Mouse (Mus musculus): ENCODE measurements around the gene Ociad2. TPM values are rescaled to one million over a fixed set of nuclear protein-coding genes. Genes with fewer than 3 reads are reported as not detected.

The Ociad2 gene
- polyA plus RNA-seq, 1 experiment from 2014 or later = 86.6 TPM

GRCm38 (mm10) chr5:73349514-73349913 lies 8.7 kb upstream of the Ociad2 start:
- Histone ChIP-seq H3K4me3 (replicated peaks) (no peak overlapping the region), H3K27me3 (replicated peaks) (no peaks in the 10 kb centered on the region), H3K36me3 (no peaks in the 10 kb centered on the region), H3K27ac (no peak overlapping the region), H3K9ac (no peak overlapping the region), H3K4me1 (no peaks in the 10 kb centered on the region), H3K4me2 (no peak overlapping the region), H3K9me3 (no peaks in the 10 kb centered on the region)
- no peak for ATAC-seq (ENCODE audit: insufficient read depth, low FRiP score, low read depth)
- WGBS = 61% methylated on average over 5 of the region's 5 CpGs

- Histone ChIP-seq H3K4me2 (no peak overlapping the region), H3K4me1 (0 out of 2 replicates have a peak, but pooled peaks cover 2% of the 10 kb centered on the region), H3K9me3 (no peaks in the 10 kb centered on the region), H3K4me3 (replicated peaks) (no peak overlapping the region), H3K27me3 (replicated peaks) (no peaks in the 10 kb centered on the region), H3K27ac (no peak overlapping the region), H3K36me3 (no peaks in the 10 kb centered on the region), H3K9ac (no peak overlapping the region)
- ATAC-seq (ENCODE audit: insufficient read depth, low FRiP score, low read depth) = no peak
- 86% methylated on average over 4 of the region's 4 CpGs for WGBS
These were observed 4.4 kb upstream of the Ociad2 start for GRCm38 (mm10) chr5:73345254-73345653.

GRCm38 (mm10) chr5:73344310-73344709 lies 3.5 kb upstream of the Ociad2 start:
- Histone ChIP-seq H3K4me1 (0 out of 2 replicates have a peak, but pooled peaks cover 2% of the 10 kb centered on the region), H3K9ac (no peak overlapping the region), H3K36me3 (no peaks in the 10 kb centered on the region), H3K4me3 (replicated peaks) (no peak overlapping the region), H3K4me2 (no peak overlapping the region), H3K27ac (peak overlapping the region; percentile 36; the same call in 1 of the 2 replicates), H3K27me3 (replicated peaks) (no peaks in the 10 kb centered on the region), H3K9me3 (no peaks in the 10 kb centered on the region)
- 56% methylated on average over 10 of the region's 10 CpGs for WGBS
- peak; percentile 68 for ATAC-seq (ENCODE audit: insufficient read depth, low FRiP score, low read depth)

- no peaks in the 10 kb centered on the region for H3K9me3 ChIP-seq
- 87% methylated on average over 22 of the region's 22 CpGs for WGBS
- H3K4me3 ChIP-seq (replicated peaks) = no peak overlapping the region
- no peak overlapping the region for H3K4me2 ChIP-seq
- no peaks in the 10 kb centered on the region for H3K27me3 ChIP-seq (replicated peaks)
- peaks cover 8% of the 10 kb centered on the region; the same call in 1 of the 2 replicates for H3K4me1 ChIP-seq
- peak overlapping the region; percentile 48; the same call in 1 of the 2 replicates for H3K27ac ChIP-seq
- no peak overlapping the region for H3K9ac ChIP-seq
- no peak for ATAC-seq (ENCODE audit: insufficient read depth, low FRiP score, low read depth)
- no peaks in the 10 kb centered on the region for H3K36me3 ChIP-seq
These were observed 2.0 kb upstream of the Ociad2 start for GRCm38 (mm10) chr5:73342701-73343355.

- WGBS = 82% methylated on average over 9 of the region's 9 CpGs
- no peaks in the 10 kb centered on the region for H3K27me3 ChIP-seq (replicated peaks)
- ATAC-seq (ENCODE audit: insufficient read depth, low FRiP score, low read depth) = no peak
These were observed 777 bp downstream of the Ociad2 start for GRCm38 (mm10) chr5:73339779-73340722.

GRCm38 (mm10) chr5:73338832-73339163 lies 2.0 kb downstream of the Ociad2 start:
- 0 out of 2 replicates have a peak overlapping the region, but pooled peaks have one; percentile 53 for H3K27ac ChIP-seq
- 0 out of 2 replicates have a peak overlapping the region, but pooled peaks have one; percentile 47 for H3K9ac ChIP-seq
- 55% methylated on average over 14 of the region's 14 CpGs for WGBS
- peaks cover 15% of the 10 kb centered on the region; the same call in 1 of the 2 replicates for H3K4me1 ChIP-seq
- no peaks in the 10 kb centered on the region for H3K36me3 ChIP-seq
- ATAC-seq (ENCODE audit: insufficient read depth, low FRiP score, low read depth) = 0 out of 2 replicates have a peak, but pooled peaks have one; percentile 1
- H3K4me3 ChIP-seq (replicated peaks) = peak overlapping the region; percentile 58
- no peaks in the 10 kb centered on the region for H3K27me3 ChIP-seq (replicated peaks)
- no peaks in the 10 kb centered on the region for H3K9me3 ChIP-seq
- H3K4me2 ChIP-seq = peak overlapping the region; percentile 87

More at GRCm38 (mm10) chr5:73339779-73340722, 777 bp downstream of the Ociad2 start:
- Histone ChIP-seq H3K36me3 (no peaks in the 10 kb centered on the region), H3K4me1 (peaks cover 15% of the 10 kb centered on the region; the same call in 1 of the 2 replicates), H3K4me2 (no peak overlapping the region), H3K27ac (no peak overlapping the region), H3K9ac (no peak overlapping the region), H3K4me3 (replicated peaks) (no peak overlapping the region), H3K9me3 (no peaks in the 10 kb centered on the region)

- Histone ChIP-seq H3K9ac (peak overlapping the region; percentile 47), H3K27ac (peak overlapping the region; percentile 53)
- 4% methylated on average over 32 of the region's 41 CpGs for WGBS
These were observed 2.6 kb downstream of the Ociad2 start for GRCm38 (mm10) chr5:73337961-73338831.

GRCm38 (mm10) chr5:73336448-73336847 lies 4.4 kb downstream of the Ociad2 start:
- Histone ChIP-seq H3K4me2 (0 out of 2 replicates have a peak overlapping the region, but pooled peaks have one; percentile 87), H3K27me3 (replicated peaks) (no peaks in the 10 kb centered on the region)

More at GRCm38 (mm10) chr5:73337961-73338831, 2.6 kb downstream of the Ociad2 start:
- H3K27me3 ChIP-seq (replicated peaks) = no peaks in the 10 kb centered on the region
- H3K4me1 ChIP-seq = peaks cover 15% of the 10 kb centered on the region; the same call in 1 of the 2 replicates
- H3K9me3 ChIP-seq = no peaks in the 10 kb centered on the region
- H3K4me2 ChIP-seq = peak overlapping the region; percentile 87
- peak overlapping the region; percentile 58 for H3K4me3 ChIP-seq (replicated peaks)
- no peaks in the 10 kb centered on the region for H3K36me3 ChIP-seq
- peak; percentile 38 for ATAC-seq (ENCODE audit: insufficient read depth, low FRiP score, low read depth)

GRCm38 (mm10) chr5:73331002-73331401 lies 9.8 kb downstream of the Ociad2 start:
- H3K9me3 ChIP-seq = no peaks in the 10 kb centered on the region
- H3K4me2 ChIP-seq = no peak overlapping the region
- H3K4me1 ChIP-seq = no peaks in the 10 kb centered on the region
- no peak overlapping the region for H3K4me3 ChIP-seq (replicated peaks)
- H3K9ac ChIP-seq = no peak overlapping the region
- WGBS = 21% methylated on average over 4 of the region's 4 CpGs
- no peak for ATAC-seq (ENCODE audit: insufficient read depth, low FRiP score, low read depth)
- H3K27ac ChIP-seq = no peak overlapping the region
- no peaks in the 10 kb centered on the region for H3K27me3 ChIP-seq (replicated peaks)
- no peaks in the 10 kb centered on the region for H3K36me3 ChIP-seq

More at GRCm38 (mm10) chr5:73336448-73336847, 4.4 kb downstream of the Ociad2 start:
- H3K9ac ChIP-seq = no peak overlapping the region
- no peaks in the 10 kb centered on the region for H3K36me3 ChIP-seq
- peak; percentile 51 for ATAC-seq (ENCODE audit: insufficient read depth, low FRiP score, low read depth)
- 33% methylated on average over 5 of the region's 5 CpGs for WGBS
- peak overlapping the region; percentile 13; the same call in 1 of the 2 replicates for H3K27ac ChIP-seq
- H3K4me1 ChIP-seq = peaks cover 13% of the 10 kb centered on the region; the same call in 1 of the 2 replicates
- H3K9me3 ChIP-seq = no peaks in the 10 kb centered on the region
- no peak overlapping the region; the same call in 1 of the 2 replicates for H3K4me3 ChIP-seq (replicated peaks)

GRCm38 (mm10) chr5:73324526-73325170 lies 16.2 kb downstream of the Ociad2 start:
- Histone ChIP-seq H3K36me3 (no peaks in the 10 kb centered on the region), H3K9ac (no peak overlapping the region), H3K4me2 (no peak overlapping the region), H3K27ac (no peak overlapping the region), H3K27me3 (replicated peaks) (no peaks in the 10 kb centered on the region), H3K9me3 (no peaks in the 10 kb centered on the region), H3K4me1 (no peaks in the 10 kb centered on the region), H3K4me3 (replicated peaks) (no peak overlapping the region)
- 66% methylated on average over 8 of the region's 8 CpGs for WGBS
- no peak for ATAC-seq (ENCODE audit: insufficient read depth, low FRiP score, low read depth)

All from stomach, embryonic 15.5 days (tissue).